Mouse (Mus musculus): ENCODE measurements at regions not wholly inside any gene's neighbourhood (a gene's known extent, or its start where the extent isn't known, plus 50 kb on each side); places are given as distances from the start of the nearest gene placed in this dataset.

DNA sequence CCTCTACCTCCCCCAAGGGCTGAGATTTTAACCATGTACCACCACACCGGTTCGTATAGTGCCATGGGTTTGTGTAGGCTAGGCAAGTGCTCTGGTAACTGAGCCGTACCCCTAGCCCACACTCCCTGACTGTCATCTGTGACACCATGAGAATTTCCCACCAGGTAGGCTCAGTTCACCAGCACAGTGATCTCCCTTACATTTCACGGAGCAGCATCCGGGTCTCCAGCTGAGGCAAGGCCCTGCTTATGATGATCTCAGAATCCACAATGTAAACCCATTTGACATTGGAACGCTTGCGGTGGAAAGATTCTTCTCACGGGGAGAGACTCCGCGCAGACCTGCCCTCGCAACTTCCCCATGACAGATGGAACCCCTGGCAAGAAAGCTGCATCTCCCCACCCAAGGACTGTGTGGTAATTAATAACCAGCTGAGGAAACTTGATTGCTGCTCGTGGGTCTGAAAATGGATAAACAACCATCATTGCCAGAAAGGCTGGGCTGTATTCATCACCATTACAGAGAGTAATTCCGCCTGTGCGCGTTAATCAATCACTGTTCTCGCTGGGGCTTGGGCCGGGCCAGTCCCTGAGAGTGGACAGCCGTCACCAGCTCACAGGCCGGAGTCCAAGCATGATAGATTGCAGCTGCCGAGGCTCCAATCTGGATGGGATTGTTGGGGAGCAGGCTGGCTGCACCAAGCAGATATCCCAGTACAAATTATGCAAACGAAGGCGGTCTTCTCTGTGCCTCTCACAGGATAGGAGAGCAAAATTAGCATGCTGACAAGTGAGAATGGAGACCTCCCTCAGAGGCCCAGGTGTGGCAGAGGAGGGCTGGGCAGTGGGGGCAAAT, 492.3 kb downstream of the Fam19a5 start:
- no peak for DNase-seq

DNA sequence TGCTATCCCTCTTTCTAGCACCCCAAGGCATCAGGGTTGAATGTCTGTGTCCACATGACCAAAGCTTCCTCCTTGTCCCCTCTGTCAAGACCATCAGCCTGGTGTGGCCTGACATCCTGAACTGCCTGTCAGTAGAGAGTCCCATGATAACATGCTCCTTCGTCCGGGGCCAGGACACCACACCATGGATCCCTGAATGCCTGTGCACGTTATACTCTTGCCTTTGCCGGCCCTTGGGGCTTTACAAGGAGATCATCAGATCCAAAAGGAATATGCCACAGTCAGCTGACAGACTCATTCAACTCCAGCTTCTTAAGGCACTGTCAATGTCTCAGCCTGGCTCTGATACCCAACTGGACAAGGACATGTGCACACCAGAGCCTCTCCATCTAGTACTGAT, 493.5 kb downstream of the Fam19a5 start:
- DNase-seq = no peak

DNA sequence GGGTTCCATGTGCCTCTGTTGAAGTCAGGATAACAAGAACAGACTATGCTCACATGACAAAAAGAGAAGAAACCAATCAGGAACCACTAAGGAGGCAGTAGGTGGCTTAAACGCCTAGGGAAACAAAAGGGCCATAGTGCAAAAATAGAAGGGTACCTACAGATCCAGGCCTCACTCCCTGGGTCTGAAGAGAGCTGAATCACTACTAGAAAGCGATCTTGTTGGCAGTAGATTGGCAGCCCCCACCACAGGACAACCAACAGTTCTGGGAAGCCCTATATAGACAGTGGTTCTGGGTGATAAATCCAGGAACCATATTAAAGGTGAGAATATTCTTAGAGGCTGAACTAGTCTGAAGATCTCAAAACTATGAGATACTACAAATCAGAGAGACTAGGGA, 498.7 kb downstream of the Fam19a5 start:
- no peak for DNase-seq

DNA sequence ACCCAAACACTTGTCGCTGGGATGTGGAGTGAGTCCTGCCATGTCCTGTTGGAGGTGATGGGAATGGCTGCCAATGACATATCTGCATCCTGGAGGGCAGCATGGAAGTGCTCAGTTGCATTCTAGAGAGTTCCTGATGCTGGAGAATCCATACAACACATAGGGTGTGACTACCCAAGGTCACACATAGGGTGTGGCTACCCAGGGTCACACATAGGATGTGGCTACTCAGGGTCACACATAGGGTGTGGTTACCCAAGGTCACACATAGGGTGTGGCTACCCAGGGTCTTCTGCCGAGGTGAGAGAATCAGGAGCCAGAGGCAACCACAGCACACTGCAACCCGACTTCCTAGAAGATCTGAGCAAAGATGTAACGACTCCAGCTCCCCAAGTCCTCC, 514.0 kb downstream of the Fam19a5 start:
- DNase-seq = no peak

DNA sequence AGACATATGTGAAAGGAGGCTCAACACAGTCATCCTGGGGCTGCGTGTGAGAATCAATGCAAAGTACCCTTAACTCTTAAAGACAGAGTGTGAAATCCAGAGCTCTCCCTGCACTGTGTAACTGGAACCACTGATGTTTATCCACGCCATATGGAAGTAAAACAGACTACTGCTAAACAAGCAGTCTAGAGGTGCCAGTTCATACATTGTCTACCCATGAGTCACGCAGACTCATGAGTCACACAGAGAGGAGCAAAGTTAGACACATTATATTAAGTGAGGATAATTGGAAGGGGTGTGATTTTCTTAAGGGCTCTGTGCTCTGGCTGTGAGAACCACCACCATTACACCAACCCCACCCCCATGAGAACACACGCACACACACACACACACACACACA, 516.8 kb downstream of the Fam19a5 start:
- DNase-seq = no peak

DNA sequence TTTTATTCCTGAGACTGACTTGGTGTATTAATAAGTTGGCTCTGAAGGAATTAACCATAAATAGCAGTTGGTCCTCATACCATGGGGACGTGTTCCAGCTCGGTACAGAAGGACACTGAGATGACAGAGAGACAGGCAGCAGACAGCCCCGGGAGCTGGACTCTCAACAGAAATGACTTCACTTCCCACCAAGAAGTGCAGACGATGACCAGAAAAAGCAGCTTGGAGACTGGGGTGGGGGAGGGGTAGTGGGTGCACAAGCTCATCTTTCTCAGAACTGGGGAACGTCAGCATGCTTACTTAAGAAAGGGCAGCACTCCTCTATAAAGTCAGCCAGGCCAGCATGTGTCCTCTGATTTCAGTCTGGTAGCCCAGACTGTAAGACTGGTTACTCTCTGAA, 518.9 kb downstream of the Fam19a5 start:
- no peak for DNase-seq

DNA sequence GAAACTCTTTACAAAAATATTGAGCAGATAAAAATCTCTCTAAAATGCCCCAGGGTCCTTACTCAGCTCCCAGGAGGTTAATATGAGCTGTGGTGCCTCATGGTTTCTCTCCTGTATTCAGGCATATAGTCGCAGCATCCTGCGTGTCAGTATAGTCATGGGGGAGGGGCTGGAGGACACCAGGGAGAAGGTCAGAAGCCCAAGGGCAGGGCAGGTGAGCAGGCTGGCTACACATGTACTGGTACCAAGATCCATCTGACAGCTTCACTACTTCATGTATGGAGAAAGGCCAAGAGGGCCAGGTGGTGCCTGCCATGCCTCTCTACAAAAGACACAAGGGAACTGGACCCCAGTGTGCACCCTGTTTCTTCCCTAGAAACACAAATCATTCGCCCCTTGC, 524.4 kb downstream of the Fam19a5 start:
- DNase-seq = no peak

DNA sequence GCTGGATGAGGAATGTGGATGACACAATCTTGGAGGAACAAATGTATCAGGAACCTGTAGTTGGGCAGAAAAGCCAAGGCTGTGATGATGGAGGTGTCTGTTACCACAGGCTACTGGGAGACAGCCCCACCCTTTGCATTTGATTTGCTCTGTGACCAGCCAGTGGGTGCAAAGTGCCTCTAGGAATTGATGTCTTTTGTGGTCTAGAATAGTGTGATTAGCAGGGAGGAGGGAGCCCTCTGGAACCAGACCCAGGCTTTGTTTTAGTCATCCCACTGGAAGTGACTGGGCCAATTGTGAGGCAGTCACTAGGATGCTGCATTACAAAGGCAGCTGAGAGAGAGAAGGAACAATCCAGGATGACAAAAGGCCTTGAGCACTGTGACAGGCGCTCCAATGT, 527.4 kb upstream of the Zdhhc25 start:
- DNase-seq = no peak

DNA sequence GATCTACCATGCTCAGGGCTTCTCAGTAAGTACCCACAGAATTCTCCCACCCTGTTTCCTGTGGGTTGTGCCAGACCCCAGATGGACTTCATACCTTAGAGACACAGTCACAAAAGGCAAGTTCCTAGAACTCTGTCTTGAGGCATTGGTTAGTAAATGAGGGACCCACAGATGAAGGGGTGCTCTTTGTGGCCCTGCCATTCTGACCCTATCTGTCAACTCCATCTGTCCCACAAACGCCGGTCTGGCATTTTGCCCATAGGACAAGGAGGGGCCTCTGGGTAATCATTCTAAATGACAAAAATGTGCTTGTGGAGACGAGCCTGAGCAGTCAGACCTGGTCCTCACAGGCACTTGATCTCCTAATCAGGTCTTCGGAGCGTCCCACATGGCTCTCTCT, 516.2 kb upstream of the Zdhhc25 start:
- no peak for DNase-seq

DNA sequence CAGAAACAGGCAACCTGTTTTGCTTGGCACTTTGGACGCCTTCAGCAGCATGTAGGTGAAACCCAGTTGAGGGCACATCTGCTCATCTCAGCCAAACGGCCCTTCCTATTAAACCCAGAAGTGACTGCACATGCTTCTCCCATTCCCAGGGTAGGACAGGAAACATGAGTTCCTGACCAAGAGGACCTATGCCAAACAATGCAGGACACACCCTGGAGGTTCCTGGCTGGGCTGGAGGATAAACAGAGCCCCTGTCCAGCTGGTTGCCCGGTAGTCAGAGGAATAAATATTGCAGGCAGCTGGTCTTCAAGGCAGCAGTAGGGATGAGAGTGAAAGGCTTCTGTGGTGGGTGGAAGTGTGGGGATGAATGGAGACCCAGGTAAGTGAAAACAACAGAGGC, 514.5 kb upstream of the Zdhhc25 start:
- no peak for DNase-seq

DNA sequence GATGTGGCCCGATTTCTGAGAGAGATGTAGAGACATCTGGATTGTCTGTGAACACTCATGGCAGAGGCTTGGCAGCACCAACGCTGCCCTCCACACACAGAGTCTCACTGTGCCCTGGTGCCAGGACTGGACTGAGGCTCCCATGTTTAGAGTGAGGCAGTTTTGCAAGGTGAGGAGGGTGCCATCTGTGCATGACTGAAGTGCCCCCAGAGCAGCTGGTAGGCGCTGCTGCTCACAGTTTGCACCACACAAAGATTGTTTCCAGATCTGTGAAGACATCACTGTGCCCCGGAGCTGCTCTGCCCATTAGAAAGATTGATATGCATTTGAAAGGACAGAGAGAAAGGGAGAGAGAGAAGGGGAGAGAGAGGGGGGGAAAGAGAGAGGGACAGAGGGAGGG, 510.6 kb upstream of the Zdhhc25 start:
- DNase-seq = no peak

DNA sequence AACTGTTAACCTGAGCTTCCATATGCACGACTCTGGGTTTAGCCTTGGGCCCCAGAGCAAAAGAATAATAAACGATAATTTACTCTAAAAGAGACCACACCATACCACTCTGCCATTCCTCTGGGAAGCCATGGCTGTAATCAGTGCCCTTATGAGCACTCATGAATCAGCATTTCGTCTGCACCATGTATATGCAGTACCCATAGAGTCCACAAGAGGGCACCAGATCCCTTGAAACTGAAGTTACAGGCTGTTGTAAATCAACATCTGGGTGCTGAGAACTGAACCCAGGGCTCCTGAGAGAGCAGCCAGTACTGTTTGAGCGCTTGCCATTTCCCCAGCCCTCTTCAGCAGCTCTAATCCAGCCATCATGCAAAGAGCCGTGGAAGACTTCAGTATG, 508.7 kb upstream of the Zdhhc25 start:
- no peak for DNase-seq

DNA sequence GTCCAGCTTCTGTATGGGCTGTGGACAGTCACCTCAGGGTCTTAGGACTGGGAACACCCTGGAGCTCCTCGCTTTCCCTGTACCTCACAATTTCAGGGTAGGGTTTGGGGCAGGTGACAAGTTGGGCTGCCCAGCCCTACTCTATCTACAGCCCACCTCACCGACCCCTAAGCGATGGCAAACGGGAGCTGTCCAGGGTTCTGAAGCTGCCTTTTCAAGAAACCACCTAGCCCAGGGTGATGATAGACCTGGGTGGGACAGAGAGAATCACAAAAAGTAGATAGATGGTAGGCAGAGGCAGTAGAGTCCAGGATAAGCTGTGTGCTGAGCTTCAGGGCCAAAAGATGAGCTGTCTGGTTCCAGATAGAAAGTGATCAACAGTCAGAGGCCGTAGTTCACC, 479.7 kb upstream of the Zdhhc25 start:
- no peak for DNase-seq

DNA sequence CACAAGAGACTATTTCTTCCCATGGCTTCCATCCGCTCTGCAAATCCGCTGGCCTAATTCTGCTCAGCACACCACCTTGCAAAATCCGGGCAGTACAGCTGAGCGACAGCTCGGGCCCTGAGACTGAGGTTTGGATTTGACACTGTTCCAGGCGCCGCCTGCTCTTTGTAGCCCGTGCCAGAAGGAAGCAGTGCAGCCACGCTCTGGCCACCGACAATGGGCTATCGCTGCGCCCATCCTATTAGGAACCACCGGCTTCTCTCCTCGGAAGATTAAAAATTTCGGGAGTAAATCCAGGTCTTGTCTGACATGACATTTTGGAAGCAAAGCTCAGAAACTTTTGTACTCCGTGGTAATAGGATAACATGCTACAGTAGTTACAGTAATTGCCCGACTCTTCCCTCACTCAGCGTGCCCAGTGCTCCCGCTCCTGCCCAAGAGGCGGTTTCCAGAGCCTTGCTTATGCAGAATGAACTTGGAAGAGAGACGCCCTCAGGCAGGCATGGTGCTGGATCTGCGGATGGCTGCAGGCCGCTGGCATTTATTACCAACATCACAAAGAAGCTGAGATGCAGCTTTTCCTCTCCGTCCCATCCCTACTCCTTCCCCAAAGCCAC, 476.1 kb upstream of the Zdhhc25 start:
- DNase-seq = no peak

DNA sequence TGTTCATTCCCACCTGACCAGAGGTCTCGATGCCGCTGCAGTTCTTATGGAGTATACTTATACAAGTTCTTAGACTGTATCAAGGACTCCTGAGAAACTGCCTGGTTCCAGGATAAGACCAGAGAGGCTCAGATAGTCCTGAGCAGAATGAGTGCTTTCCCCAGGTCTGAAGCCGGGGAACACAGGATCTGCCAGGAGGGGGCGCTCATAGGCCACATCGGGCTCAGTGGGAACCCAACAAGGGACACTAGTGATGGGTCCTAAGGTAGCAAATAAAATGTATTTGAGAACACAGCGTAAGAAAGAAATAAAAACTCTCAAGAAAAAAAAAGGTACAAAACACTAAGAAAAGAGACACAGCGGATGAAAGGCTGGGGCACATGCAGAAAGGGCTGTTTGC, 454.0 kb upstream of the Zdhhc25 start:
- DNase-seq = no peak

DNA sequence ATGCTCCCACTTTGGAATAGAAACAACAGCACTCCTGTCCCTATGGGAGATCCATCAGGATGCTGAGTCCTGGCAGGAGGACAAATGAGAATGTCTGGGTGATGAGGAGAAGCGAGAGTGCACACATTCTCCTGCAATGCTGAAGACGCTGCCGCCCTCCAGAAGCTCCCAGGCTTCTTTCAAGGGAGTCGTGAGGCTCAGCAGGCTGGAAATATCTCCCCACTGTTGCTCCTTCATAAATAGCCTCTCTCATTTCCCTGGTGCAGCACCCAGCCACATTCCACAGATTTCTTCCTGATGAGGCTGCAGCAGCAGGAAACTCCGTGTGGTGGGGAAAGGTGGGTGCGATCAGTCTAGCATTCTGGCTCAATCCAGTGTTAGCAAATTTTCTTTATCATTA, 448.9 kb upstream of the Zdhhc25 start:
- DNase-seq = no peak

DNA sequence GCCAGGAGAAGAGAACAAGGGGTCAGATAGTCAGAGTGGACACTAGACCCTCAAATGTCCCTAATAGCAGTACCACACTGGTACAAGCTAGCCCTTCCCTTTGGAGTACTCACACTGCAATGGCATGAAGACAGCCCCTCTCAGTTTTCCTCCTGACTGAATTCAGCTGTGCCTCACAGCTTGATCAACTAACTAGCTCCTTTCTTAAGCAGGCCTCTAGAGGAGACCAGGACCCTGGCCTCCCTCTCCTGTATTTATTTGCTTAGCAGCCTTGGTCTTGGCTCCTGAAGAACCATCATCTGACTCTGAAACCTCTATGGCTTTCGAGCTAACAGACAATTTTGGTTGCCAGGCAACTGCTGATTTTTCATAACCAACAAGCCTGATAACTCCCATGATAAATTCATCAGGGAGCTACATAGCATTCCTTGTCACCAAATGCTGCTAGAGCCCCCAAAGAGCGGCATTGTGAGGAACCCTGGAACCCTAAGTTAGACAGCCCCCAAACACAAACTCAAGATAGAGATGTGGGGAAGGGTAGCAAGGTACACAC, 440.4 kb upstream of the Zdhhc25 start:
- DNase-seq = no peak

DNA sequence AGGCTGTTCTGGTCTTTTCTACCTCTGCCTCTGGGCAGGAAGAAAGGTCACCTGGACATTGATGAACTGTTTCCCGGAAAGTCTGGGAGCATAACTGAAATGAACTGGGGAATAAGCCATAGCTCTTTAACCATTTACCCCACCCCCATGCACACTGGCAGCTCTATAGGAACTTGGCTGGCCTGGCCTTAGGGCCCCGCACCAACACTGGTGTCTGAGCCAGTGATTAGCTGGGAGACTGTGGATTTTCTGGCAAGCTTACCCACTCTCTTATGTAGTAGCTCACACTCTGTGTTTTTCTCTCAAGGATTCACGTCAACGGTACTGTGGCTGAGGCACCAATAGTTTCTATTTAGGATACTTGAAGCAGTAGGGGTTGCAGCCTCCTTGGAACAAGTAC, 439.8 kb upstream of the Zdhhc25 start:
- no peak for DNase-seq

DNA sequence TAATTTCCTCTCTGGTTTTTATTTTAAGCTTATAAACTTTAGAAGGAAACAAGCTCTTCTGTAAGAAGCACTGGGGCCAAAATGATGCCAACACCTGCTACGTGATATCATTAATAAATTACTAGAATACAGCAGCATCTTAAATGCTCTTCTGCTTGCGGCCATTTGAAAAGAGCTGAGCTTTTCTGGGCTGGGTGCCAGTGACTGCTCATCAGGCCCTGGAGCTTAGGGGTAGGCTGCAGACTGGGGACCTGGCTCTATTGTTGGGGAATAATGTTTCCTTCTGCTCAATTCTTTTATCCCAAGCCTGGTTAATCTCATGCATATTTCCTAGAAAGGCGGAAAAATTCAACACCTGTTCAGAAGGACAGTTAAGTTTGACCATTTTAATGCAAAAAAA, 436.7 kb upstream of the Zdhhc25 start:
- DNase-seq = no peak

DNA sequence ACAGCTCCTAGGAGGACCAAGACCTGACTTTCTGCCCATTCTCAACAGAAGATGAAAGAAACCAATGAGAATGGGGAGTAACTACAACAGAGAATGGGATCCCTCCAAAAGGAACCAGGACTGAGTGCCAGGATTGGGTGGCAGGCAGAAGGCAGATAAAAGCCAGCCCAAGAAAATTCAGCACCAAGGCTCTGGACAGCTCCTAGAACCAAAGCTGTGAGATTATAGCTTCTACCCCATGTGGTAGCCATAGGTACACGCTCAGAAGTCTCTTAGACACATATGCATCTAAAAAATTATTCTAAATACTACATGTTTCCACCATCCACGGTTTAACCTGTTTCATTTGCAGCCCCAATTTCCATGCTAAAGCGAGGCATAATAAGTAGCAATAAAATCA, 425.8 kb upstream of the Zdhhc25 start:
- DNase-seq = no peak

DNA sequence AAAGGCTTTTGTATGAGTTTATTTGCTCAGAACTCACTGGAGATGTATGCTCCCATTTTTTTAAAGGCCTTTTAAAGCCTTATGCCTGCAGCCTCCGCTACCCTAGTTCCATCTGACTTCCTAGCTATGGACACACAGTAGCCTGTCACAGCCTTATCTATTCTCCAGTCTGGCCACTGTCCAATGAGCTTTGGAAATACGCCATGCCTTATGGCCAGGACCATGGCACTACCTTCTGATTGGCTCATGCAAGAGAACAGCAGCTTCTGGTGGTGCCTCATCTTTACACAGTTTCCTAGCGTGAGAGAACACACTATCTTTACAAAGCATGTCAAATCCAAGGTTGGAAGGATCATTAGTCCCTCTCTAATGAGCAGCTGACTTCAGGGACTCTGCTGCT, 424.1 kb upstream of the Zdhhc25 start:
- no peak for DNase-seq

DNA sequence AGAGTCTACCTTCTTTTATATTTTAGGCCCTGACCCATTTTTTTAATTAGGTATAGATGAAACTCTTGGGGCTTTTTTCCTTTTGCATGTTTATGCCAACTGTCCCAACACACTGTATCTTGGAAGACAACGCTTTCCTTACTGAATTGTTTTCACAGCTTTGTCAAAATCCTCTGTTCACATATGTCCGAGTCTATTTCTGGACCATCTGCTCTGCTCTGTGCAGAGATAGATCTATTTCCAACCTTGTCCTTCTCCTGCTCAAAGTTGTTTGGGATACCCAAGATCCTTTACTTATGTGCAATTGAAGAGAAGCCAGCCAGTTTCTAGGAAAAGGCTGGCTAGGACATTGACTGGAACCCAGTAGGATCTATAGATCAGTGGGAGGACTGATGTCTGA, 403.6 kb upstream of the Zdhhc25 start:
- DNase-seq = no peak

DNA sequence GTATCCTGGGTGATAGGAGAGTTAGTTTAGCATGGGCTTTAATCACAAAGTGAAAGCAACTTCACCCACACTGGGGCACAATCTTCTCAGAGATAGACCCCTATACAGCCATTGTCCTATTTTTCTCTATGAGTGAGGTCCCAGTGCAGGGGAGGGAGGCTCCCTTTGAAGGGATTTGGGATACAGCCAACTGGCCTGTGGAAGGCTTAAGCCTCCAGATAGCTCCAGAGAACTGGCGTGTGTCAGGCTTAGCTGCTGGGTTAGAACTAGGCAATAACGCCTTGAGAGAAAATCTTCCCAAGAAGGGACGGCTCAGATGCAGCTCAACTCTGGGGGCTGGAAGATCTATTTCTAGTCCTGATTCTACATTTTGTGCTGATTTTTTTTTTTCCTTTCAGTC, 397.4 kb upstream of the Zdhhc25 start:
- DNase-seq = no peak

DNA sequence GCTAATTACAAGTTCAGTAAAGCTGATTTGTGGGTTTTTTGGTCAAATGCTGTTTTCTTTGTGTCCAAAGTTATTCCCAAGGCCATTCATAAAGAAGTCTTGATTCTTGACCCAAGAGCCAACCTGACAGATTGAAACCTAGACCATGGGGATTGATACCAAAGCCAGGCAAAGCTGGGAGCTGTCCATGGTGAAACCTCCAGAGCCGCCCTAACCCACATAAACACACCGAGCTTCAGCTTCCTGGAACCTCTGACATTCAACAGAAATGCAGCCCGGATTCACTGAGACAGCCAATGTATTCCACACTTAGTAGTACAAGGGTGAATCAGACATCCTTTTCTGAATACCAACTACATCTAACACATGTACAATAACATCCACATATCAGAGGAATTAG, 386.7 kb upstream of the Zdhhc25 start:
- no peak for DNase-seq

DNA sequence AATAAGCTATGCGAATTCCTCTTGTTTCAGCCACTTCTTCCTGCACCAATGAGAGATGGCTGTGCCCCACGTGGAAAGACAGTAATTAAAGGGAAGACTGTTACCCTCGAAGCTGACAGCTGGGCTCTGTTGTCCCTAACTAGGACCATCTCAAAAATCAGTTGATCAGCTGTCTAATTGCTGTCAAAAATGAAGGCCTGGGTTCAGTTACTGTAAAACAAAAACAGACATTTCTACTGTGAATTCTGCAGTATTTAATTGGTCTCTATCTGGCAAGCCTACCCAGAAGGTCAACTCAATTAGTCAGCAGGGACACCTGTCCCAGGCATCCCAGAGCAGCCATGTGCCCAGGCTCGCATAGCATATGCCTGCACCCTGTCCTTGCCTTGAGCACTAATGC, 385.8 kb upstream of the Zdhhc25 start:
- DNase-seq = no peak
